Mouse (Mus musculus) MEL (cell line): ENCODE data around the gene Tmem170. TPM values are rescaled to one million over a fixed set of nuclear protein-coding genes. Genes with fewer than 3 reads are reported as not detected.

Experiments
- DNase-seq: peaks from one replicate; pipeline ENCODE4 v3.0.0; 2011; ENCODE audit warnings: low read depth, low spot score
- H3K27ac ChIP-seq: 2 replicates; pipeline ENCODE4 v1.5.1; 2012; ENCODE audit warnings: low read depth, mild to moderate bottlenecking, control low read depth, low read length, moderate library complexity; ENCODE audit not compliant: control insufficient read depth
- H3K27me3 ChIP-seq, 2 experiments: fragments of 150-350 bp in 1 of 2; sonication (generic) in 1 of 2; 2 replicates each; pipeline ENCODE4 v1.6.1; 2012; ENCODE audit warnings: low read length in 2 of 2, mild to moderate bottlenecking in 2 of 2, improper control_type of control experiment in 1 of 2, moderate library complexity in 1 of 2; ENCODE audit not compliant: insufficient read depth in 2 of 2, control insufficient read depth in 1 of 2
- H3K36me3 ChIP-seq, 2 experiments: 2 replicates each; pipeline ENCODE4 v1.6.1; 2012 to 2014; ENCODE audit warnings: low read length in 2 of 2, improper control_type of control experiment in 1 of 2, inconsistent platforms in 1 of 2, mild to moderate bottlenecking in 1 of 2; ENCODE audit not compliant: insufficient read depth in 2 of 2, control insufficient read depth in 1 of 2
- H3K4me1 ChIP-seq, 2 experiments: fragments of 150-350 bp in 1 of 2; sonication (generic) in 1 of 2; 2 replicates each; pipeline ENCODE4 v1.6.1; 2012; ENCODE audit warnings: low read length in 2 of 2, improper control_type of control experiment in 1 of 2, mild to moderate bottlenecking in 1 of 2; ENCODE audit not compliant: insufficient read depth in 2 of 2, control insufficient read depth in 1 of 2
- H3K4me3 ChIP-seq, 2 experiments: fragments of 150-350 bp in 1 of 2; sonication (generic) in 1 of 2; 2 replicates each; pipeline ENCODE4 v1.5.1; 2012; ENCODE audit warnings: low read depth in 2 of 2, low read length in 2 of 2, mild to moderate bottlenecking in 2 of 2, moderate library complexity in 2 of 2, control low read depth in 1 of 2, improper control_type of control experiment in 1 of 2; ENCODE audit not compliant: control insufficient read depth in 1 of 2, insufficient read depth in 1 of 2
- H3K79me2 ChIP-seq: 2 replicates; pipeline ENCODE4 v1.6.1; 2012; ENCODE audit warnings: mild to moderate bottlenecking, low read length, moderate library complexity; ENCODE audit not compliant: control insufficient read depth, poor library complexity, insufficient read depth
- H3K9ac ChIP-seq: 2 replicates; pipeline ENCODE4 v1.6.1; 2012; ENCODE audit warnings: low read depth, mild to moderate bottlenecking, control low read depth, low read length, moderate library complexity; ENCODE audit not compliant: control insufficient read depth, poor library complexity, severe bottlenecking
- H3K9me3 ChIP-seq: fragments of 150-350 bp; sonication (generic); replicated peaks from 2 replicates; pipeline ENCODE4 v1.6.1; 2012; ENCODE audit warnings: mild to moderate bottlenecking, low read length, improper control_type of control experiment, moderate library complexity; ENCODE audit not compliant: insufficient read depth
- CHD1 ChIP-seq: IDR thresholded peaks from 2 replicates; pipeline ENCODE4 v1.6.1; 2012; ENCODE audit warnings: low read depth, mild to moderate bottlenecking, inconsistent platforms, low read length, improper control_type of control experiment
- CHD2 ChIP-seq: IDR thresholded peaks from 2 replicates; pipeline ENCODE4 v1.6.1; 2011; ENCODE audit warnings: low read length, improper control_type of control experiment
- E2F4 ChIP-seq: IDR thresholded peaks from 2 replicates; pipeline ENCODE4 v1.6.1; 2011; ENCODE audit warnings: low read depth, low read length, improper control_type of control experiment, borderline replicate concordance
- ELF1 ChIP-seq: IDR thresholded peaks from 2 replicates; pipeline ENCODE4 v1.6.1; 2014; ENCODE audit warnings: low read depth, mild to moderate bottlenecking, inconsistent platforms, low read length, improper control_type of control experiment, moderate library complexity
- ETS1 ChIP-seq: IDR thresholded peaks from 2 replicates; pipeline ENCODE4 v1.6.1; 2012; ENCODE audit warnings: low read depth, mild to moderate bottlenecking, inconsistent platforms, low read length, improper control_type of control experiment, moderate library complexity
- HCFC1 ChIP-seq: IDR thresholded peaks from 2 replicates; pipeline ENCODE4 v1.6.1; 2012; ENCODE audit warnings: low read depth, mild to moderate bottlenecking, inconsistent platforms, low read length, improper control_type of control experiment, moderate library complexity
- JUND ChIP-seq: IDR thresholded peaks from 2 replicates; pipeline ENCODE4 v1.6.1; 2011; ENCODE audit warnings: low read depth, mild to moderate bottlenecking, improper control_type of control experiment, low read length
- KAT2A ChIP-seq: conservative IDR thresholded peaks from 2 replicates; pipeline ENCODE4 v1.6.1; 2012; ENCODE audit warnings: low read depth, low read length, improper control_type of control experiment, inconsistent platforms
- MAFK ChIP-seq: IDR thresholded peaks from 2 replicates; pipeline ENCODE4 v1.6.1; 2011; ENCODE audit warnings: low read depth, mild to moderate bottlenecking, low read length, improper control_type of control experiment, borderline replicate concordance
- MAZ ChIP-seq: IDR thresholded peaks from 2 replicates; pipeline ENCODE4 v1.6.1; 2012; ENCODE audit warnings: low read depth, mild to moderate bottlenecking, inconsistent platforms, low read length, improper control_type of control experiment
- MEF2A ChIP-seq: IDR thresholded peaks from 2 replicates; pipeline ENCODE4 v1.6.1; 2014; ENCODE audit warnings: low read depth, mild to moderate bottlenecking, inconsistent platforms, low read length, improper control_type of control experiment; ENCODE audit not compliant: poor library complexity, insufficient replicate concordance, severe bottlenecking; ENCODE audit errors: extremely low read depth
- MYB ChIP-seq: IDR thresholded peaks from 2 replicates; pipeline ENCODE4 v1.6.1; 2011; ENCODE audit warnings: mild to moderate bottlenecking, low read depth, low read length, improper control_type of control experiment
- MYC ChIP-seq: IDR thresholded peaks from 2 replicates; pipeline ENCODE4 v1.6.1; 2011; ENCODE audit warnings: low read depth, mild to moderate bottlenecking, low read length, improper control_type of control experiment, moderate library complexity
- NELFE ChIP-seq: IDR thresholded peaks from 2 replicates; pipeline ENCODE4 v1.6.1; 2011; ENCODE audit warnings: low read depth, low read length, improper control_type of control experiment
- POLR2AphosphoS2 ChIP-seq: IDR thresholded peaks from 2 replicates; pipeline ENCODE4 v1.6.1; 2011; ENCODE audit warnings: low read length, improper control_type of control experiment
- POLR2AphosphoS5 ChIP-seq: IDR thresholded peaks from 2 replicates; pipeline ENCODE4 v1.6.1; 2012; ENCODE audit warnings: low read depth, borderline replicate concordance, mild to moderate bottlenecking, inconsistent platforms, low read length, moderate library complexity, mixed read lengths
- RAD21 ChIP-seq: IDR thresholded peaks from 2 replicates; pipeline ENCODE4 v1.6.1; 2011; ENCODE audit warnings: mild to moderate bottlenecking, low read depth, low read length, improper control_type of control experiment
- RCOR1 ChIP-seq: IDR thresholded peaks from 2 replicates; pipeline ENCODE4 v1.6.1; 2012; ENCODE audit warnings: low read depth, mild to moderate bottlenecking, inconsistent platforms, low read length, improper control_type of control experiment
- SIN3A ChIP-seq: IDR thresholded peaks from 2 replicates; pipeline ENCODE4 v1.6.1; 2012; ENCODE audit warnings: low read length, improper control_type of control experiment, inconsistent platforms
- TAL1 ChIP-seq: IDR thresholded peaks from 2 replicates; pipeline ENCODE4 v1.6.1; 2012; ENCODE audit warnings: mild to moderate bottlenecking, inconsistent platforms, low read length, moderate library complexity, mixed read lengths
- TBP ChIP-seq: IDR thresholded peaks from 2 replicates; pipeline ENCODE4 v1.8.0; 2011; ENCODE audit warnings: low read depth, low read length, improper control_type of control experiment
- USF2 ChIP-seq, 2 experiments: IDR thresholded peaks; 2 replicates each; pipeline ENCODE4 v1.6.1; 2011 to 2012; ENCODE audit warnings: improper control_type of control experiment in 2 of 2, low read length in 2 of 2, borderline replicate concordance in 1 of 2, inconsistent platforms in 1 of 2, low read depth in 1 of 2, mild to moderate bottlenecking in 1 of 2; ENCODE audit not compliant: insufficient read depth in 1 of 2
- ZC3H11A ChIP-seq: IDR thresholded peaks from 2 replicates; pipeline ENCODE4 v1.6.1; 2012; ENCODE audit warnings: low read depth, mild to moderate bottlenecking, inconsistent platforms, low read length, improper control_type of control experiment
- ZNF384 ChIP-seq: IDR thresholded peaks from 2 replicates; pipeline ENCODE4 v1.6.1; 2012; ENCODE audit warnings: low read depth, mild to moderate bottlenecking, inconsistent platforms, low read length, improper control_type of control experiment
- polyA plus RNA-seq, 2 experiments: library from polyadenylated mRNA; stranded (reverse) in 1 of 2; unstranded in 1 of 2; fragments of >175 nt in 1 of 2; fragments of >200 nt in 1 of 2; gene quantifications; 2 replicates each; pipeline versions ENCODE4 v1.2.1 to v1.2.4; 2012; ENCODE audit warnings: low replicate concordance in 2 of 2, low read depth in 1 of 2; ENCODE audit not compliant: insufficient read length in 2 of 2, insufficient read depth in 1 of 2, missing spikeins in 1 of 2
- total RNA-seq: library from RNA; depleted of rRNA; stranded (reverse); fragments of 300-350 nt; gene quantifications from 2 replicates; pipeline ENCODE4 v1.2.3, GENCODE M21; 2012

Tmem170 gene
- total and polyA plus RNA-seq, 3 experiments: 2.9 to 4.6 TPM; not detected in 1

DNA sequence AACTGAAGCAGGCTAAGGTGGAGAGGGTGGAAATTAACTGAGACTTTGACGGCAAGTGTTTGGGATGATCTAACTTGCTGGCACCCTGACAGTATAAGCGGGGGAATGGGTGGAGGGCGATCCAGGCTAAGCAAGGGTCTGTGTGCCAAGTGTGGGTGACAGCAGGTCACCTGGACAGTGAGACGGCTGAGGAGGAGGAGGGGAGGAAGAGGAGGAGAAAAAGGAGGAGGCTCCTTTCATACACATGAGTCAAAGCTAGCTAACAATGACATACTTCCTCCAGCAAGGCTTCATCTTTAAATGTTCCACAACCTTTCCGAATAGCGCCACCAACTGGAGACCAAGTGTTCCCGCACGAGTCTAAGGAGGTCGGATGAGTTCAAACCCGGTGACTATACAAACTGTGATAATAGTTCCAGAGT lies 46.8 kb upstream of the Tmem170 start (continued):
- peak; percentile 54; the same call in 1 of the 2 replicates for TF ChIP-seq TBP
- TF ChIP-seq ZC3H11A: peak; percentile 40; the same call in 1 of the 2 replicates
- TF ChIP-seq JUND: no peak
- TF ChIP-seq ETS1: peak; percentile 62
- TF ChIP-seq MYC: peak; percentile 89
- no peak for TF ChIP-seq KAT2A
- TF ChIP-seq ZNF384: no peak
- no peak for TF ChIP-seq MYB
- TF ChIP-seq HCFC1: peak; percentile 74
- TF ChIP-seq POLR2AphosphoS5: no peak
- TF ChIP-seq MEF2A: no peak
- no peak for TF ChIP-seq MAFK
- TF ChIP-seq CHD1: no peak
- no peak for TF ChIP-seq TAL1
- TF ChIP-seq NELFE: 0 out of 2 replicates have a peak, but pooled peaks have one; percentile 40
- TF ChIP-seq MAZ: peak; percentile 53; the same call in 1 of the 2 replicates
- no peak for TF ChIP-seq POLR2AphosphoS2
- no peak for TF ChIP-seq ELF1
- peak; percentile 73 for TF ChIP-seq RAD21
- TF ChIP-seq RCOR1: 0 out of 2 replicates have a peak, but pooled peaks have one; percentile 14
- peak; percentile 79 for TF ChIP-seq SIN3A
- TF ChIP-seq CHD2: no peak
- TF ChIP-seq, all 39 proteins: peak for 17

GRCm38 (mm10) chr8:111920971-111921370 lies 44.4 kb upstream of the Tmem170 start:
- H3K4me1 ChIP-seq: peaks cover 0 to 21% of the 10 kb centered on the region in 2 experiments; a peak in 2 of 4 replicates
- peak overlapping the region; percentile 20 to 38; a peak in 2 of 4 replicates for H3K4me3 ChIP-seq
- peak; percentile 52 for DNase-seq
- no peak for TF ChIP-seq SIN3A
- TF ChIP-seq ELF1: no peak
- TF ChIP-seq E2F4: no peak
- no peak for TF ChIP-seq RAD21
- TF ChIP-seq USF2 (IDR thresholded peaks at IDR 0.05; ENCODE audit: borderline replicate concordance in 1 of 2, insufficient read depth in 1 of 2, low read depth in 1 of 2, low read length in 2 of 2): no peak
- H3K36me3 ChIP-seq: peaks cover 0 to 11% of the 10 kb centered on the region in 2 experiments; a peak in 2 of 4 replicates
- H3K9me3 ChIP-seq: no peaks in the 10 kb centered on the region
- no peak overlapping the region; the same call in 1 of the 2 replicates for H3K27ac ChIP-seq
- H3K9ac ChIP-seq: no peak overlapping the region; the same call in 1 of the 2 replicates
- H3K27me3 ChIP-seq: no peaks in the 10 kb centered on the region
- no peaks in the 10 kb centered on the region for H3K79me2 ChIP-seq
